Comparison of ENCODE assay signal across 8 mouse cellular contexts in the genomic region with DNA sequence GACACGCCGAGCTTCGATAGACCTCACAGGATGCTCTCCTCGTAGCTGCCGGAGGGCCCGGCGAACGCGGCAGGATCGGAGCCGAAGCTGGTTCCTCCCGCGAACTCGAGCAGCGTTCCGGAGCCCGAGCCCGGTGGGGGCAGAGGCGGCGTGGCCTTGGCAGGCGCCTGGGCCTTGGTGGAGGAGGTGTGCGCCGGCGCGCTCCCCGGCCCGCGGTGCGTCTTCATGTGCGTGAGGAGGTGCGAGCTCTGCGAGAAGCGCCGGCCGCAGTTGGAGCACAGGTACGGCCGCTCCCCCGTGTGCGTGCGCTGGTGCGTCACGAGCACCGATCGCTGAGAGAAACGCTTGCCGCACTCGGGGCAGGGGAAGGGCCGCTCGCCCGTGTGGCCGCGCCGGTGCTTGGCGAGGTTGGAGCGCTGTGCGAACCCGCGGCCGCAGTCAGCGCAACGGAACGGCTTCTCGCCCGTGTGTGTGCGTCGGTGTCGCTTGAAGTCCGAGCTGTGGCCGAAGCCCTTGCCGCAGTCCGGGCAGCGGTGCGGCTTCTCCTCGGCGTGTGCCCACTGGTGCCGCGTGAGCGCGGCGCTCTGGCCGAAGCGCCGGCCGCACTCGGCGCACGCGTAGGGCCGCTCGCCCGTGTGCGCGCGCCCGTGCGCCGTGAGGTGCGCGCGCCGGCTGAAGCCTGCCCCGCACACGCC. TPM values are rescaled to one million over a fixed set of nuclear protein-coding genes. Genes with fewer than 3 reads are reported as not detected.
DNase-seq lines count a peak whose midpoint lies in the region; ATAC-seq and TF ChIP-seq lines count a peak whose summit lies in the region.

No protein-coding gene starts in this region.

- TF ChIP-seq CTCF in lung, postnatal 0 days (IDR thresholded peaks at IDR 0.05), result no peak

- peaks cover 8% of the 10 kb centered on the region; the same call in 1 of the 2 replicates for H3K4me1 ChIP-seq in lung, postnatal 0 days (ENCODE audit: insufficient read depth, low read depth, low read length)
- peaks cover 25% of the 10 kb centered on the region for H3K4me1 ChIP-seq in forebrain, embryonic 13.5 days
- peaks cover 13% of the 10 kb centered on the region for H3K4me1 ChIP-seq in liver, embryonic 15.5 days (replicated peaks)

- no peak overlapping the region for H3K9ac ChIP-seq in lung, postnatal 0 days (replicated peaks; ENCODE audit: low read depth)
- peak overlapping the region; percentile 53 for H3K9ac ChIP-seq in forebrain, embryonic 13.5 days
- no peak overlapping the region for H3K9ac ChIP-seq in liver, embryonic 15.5 days

- no peak for TF ChIP-seq EP300 in lung, postnatal 0 days (IDR thresholded peaks at IDR 0.05)

- no peaks in the 10 kb centered on the region; the same call in 1 of the 2 replicates for H3K36me3 ChIP-seq in lung, postnatal 0 days (ENCODE audit: insufficient read depth, low read length)
- peaks cover 94% of the 10 kb centered on the region for H3K36me3 ChIP-seq in forebrain, embryonic 13.5 days (ENCODE audit: poor library complexity, severe bottlenecking)
- H3K36me3 ChIP-seq in liver, embryonic 15.5 days (replicated peaks), result no peaks in the 10 kb centered on the region

- WGBS in lung, postnatal 0 days, result 6% methylated on average over 89 of the region's 103 CpGs
- 3% methylated on average over 94 of the region's 103 CpGs for WGBS in forebrain, embryonic 13.5 days
- WGBS in liver, embryonic 15.5 days (ENCODE audit: insufficient replicate concordance), result 5% methylated on average over 103 of the region's 103 CpGs

- peak; percentile 19 for DNase-seq in CD4-positive, CD25-positive, alpha-beta regulatory T cell, adult 2 months (ENCODE audit: low read depth, low spot score)
- DNase-seq in lung, postnatal 0 days (ENCODE audit: low spot score), result no peak
- DNase-seq in lung, postnatal 10 days, result no peak
- DNase-seq in testis, postnatal 14 days (ENCODE audit: low spot score), result peak; percentile 46
- no peak for DNase-seq in layer of hippocampus, adult 11-12 months (ENCODE audit: low spot score)

- no peak overlapping the region for H3K27ac ChIP-seq in lung, postnatal 0 days (ENCODE audit: low read length)
- no peak overlapping the region for H3K27ac ChIP-seq in forebrain, embryonic 13.5 days
- no peak overlapping the region for H3K27ac ChIP-seq in liver, embryonic 15.5 days (replicated peaks)

- peak overlapping the region; percentile 65 for H3K4me2 ChIP-seq in lung, postnatal 0 days (replicated peaks; ENCODE audit: low read depth, low read length)
- H3K4me2 ChIP-seq in forebrain, embryonic 13.5 days, result peak overlapping the region; percentile 67
- peak overlapping the region; percentile 54 for H3K4me2 ChIP-seq in liver, embryonic 15.5 days

- H3K27me3 ChIP-seq in lung, postnatal 0 days (replicated peaks; ENCODE audit: insufficient read depth, low read length), result peaks cover 47% of the 10 kb centered on the region
- peaks cover 71% of the 10 kb centered on the region for H3K27me3 ChIP-seq in forebrain, embryonic 13.5 days
- peaks cover 80% of the 10 kb centered on the region for H3K27me3 ChIP-seq in liver, embryonic 15.5 days

- H3K9me3 ChIP-seq in lung, postnatal 0 days (ENCODE audit: low read length), result no peaks in the 10 kb centered on the region
- H3K9me3 ChIP-seq in forebrain, embryonic 13.5 days (replicated peaks), result no peaks in the 10 kb centered on the region
- no peaks in the 10 kb centered on the region for H3K9me3 ChIP-seq in liver, embryonic 15.5 days (replicated peaks)

- H3K4me3 ChIP-seq in lung, postnatal 0 days (ENCODE audit: low read depth, low read length), result peak overlapping the region; percentile 35
- H3K4me3 ChIP-seq in forebrain, embryonic 13.5 days, result peak overlapping the region; percentile 40
- H3K4me3 ChIP-seq in liver, embryonic 15.5 days (replicated peaks), result peak overlapping the region; percentile 34

- no peak for ATAC-seq in CD4-positive, CD25-positive, alpha-beta regulatory T cell, adult 4 months
- 0 out of 2 replicates have a peak, but pooled peaks have one; percentile 17 for ATAC-seq in lung, postnatal 0 days
- peak; percentile 30; the same call in 1 of the 2 replicates for ATAC-seq in forebrain, embryonic 13.5 days
- ATAC-seq in liver, embryonic 15.5 days (ENCODE audit: insufficient read depth), result no peak

RNA-seq across cellular contexts. Expression of a gene that starts 16.5 kb away (rescaled TPM):
- polyA plus RNA-seq in CD4-positive, CD25-positive, alpha-beta regulatory T cell, adult 4 months (2017; shearing (Covaris generic)), result under 1 TPM; 0.19 to 0.35 TPM
- 1.4 and 1.6 TPM in 2 replicates for polyA plus RNA-seq in lung, postnatal 0 days (2015; fragmentation: Nextera tagmentation; extraction: Ambion mirVana)
- polyA plus RNA-seq in forebrain, embryonic 13.5 days (2015; fragmentation: Nextera tagmentation; extraction: Ambion mirVana), result 5.8 and 6.1 TPM in 2 replicates
- 0.23 and 0.44 TPM in 2 replicates for polyA plus RNA-seq in liver, embryonic 15.5 days (2015; fragmentation: Nextera tagmentation; extraction: Ambion mirVana)

RNA-seq across cellular contexts. Expression of a gene that starts 18.4 kb away (rescaled TPM):
- 1 to 10 TPM; 3.6 to 4.6 TPM for polyA plus RNA-seq in CD4-positive, CD25-positive, alpha-beta regulatory T cell, adult 4 months (2017; shearing (Covaris generic))
- polyA plus RNA-seq in lung, postnatal 0 days (2015; fragmentation: Nextera tagmentation; extraction: Ambion mirVana), result 6.7 and 7.5 TPM in 2 replicates
- 22.7 and 23.5 TPM in 2 replicates for polyA plus RNA-seq in forebrain, embryonic 13.5 days (2015; fragmentation: Nextera tagmentation; extraction: Ambion mirVana)
- 1.6 and 1.8 TPM in 2 replicates for polyA plus RNA-seq in liver, embryonic 15.5 days (2015; fragmentation: Nextera tagmentation; extraction: Ambion mirVana)

RNA-seq across cellular contexts. Expression of a gene that starts 26.6 kb away (rescaled TPM):
- not detected for polyA plus RNA-seq in CD4-positive, CD25-positive, alpha-beta regulatory T cell, adult 4 months (2017; shearing (Covaris generic))
- polyA plus RNA-seq in lung, postnatal 0 days (2015; fragmentation: Nextera tagmentation; extraction: Ambion mirVana), result not detected in 2 replicates
- not detected in 2 replicates for polyA plus RNA-seq in forebrain, embryonic 13.5 days (2015; fragmentation: Nextera tagmentation; extraction: Ambion mirVana)
- polyA plus RNA-seq in liver, embryonic 15.5 days (2015; fragmentation: Nextera tagmentation; extraction: Ambion mirVana), result not detected in 2 replicates

RNA-seq across cellular contexts. Expression of a gene that starts 40.1 kb away (rescaled TPM):
- not detected for polyA plus RNA-seq in CD4-positive, CD25-positive, alpha-beta regulatory T cell, adult 4 months (2017; shearing (Covaris generic))
- polyA plus RNA-seq in lung, postnatal 0 days (2015; fragmentation: Nextera tagmentation; extraction: Ambion mirVana), result 0.08 TPM in 1 of 2 replicates, not detected in the other
- not detected in 2 replicates for polyA plus RNA-seq in forebrain, embryonic 13.5 days (2015; fragmentation: Nextera tagmentation; extraction: Ambion mirVana)
- polyA plus RNA-seq in liver, embryonic 15.5 days (2015; fragmentation: Nextera tagmentation; extraction: Ambion mirVana), result not detected in 2 replicates

Comparison
In these comparisons a context has a peak if more than half of its experiments do, and no peak if none do; other contexts are left out.
1. DNase-seq: peak in CD4-positive, CD25-positive, alpha-beta regulatory T cell, adult 2 months (single experiment) and testis, postnatal 14 days (single experiment); none in lung, postnatal 0 days (single experiment), lung, postnatal 10 days (single experiment) and layer of hippocampus, adult 11-12 months (single experiment).
2. ATAC-seq: peak in lung, postnatal 0 days (single experiment) and forebrain, embryonic 13.5 days (single experiment); none in CD4-positive, CD25-positive, alpha-beta regulatory T cell, adult 4 months (single experiment) and liver, embryonic 15.5 days (single experiment).
3. Peak in every context shown above with its lines, with median percentiles within 50 percentile points of each other: H3K4me2 ChIP-seq and H3K4me3 ChIP-seq.